Mouse (Mus musculus): ENCODE results near the gene Stard8.

DNA sequence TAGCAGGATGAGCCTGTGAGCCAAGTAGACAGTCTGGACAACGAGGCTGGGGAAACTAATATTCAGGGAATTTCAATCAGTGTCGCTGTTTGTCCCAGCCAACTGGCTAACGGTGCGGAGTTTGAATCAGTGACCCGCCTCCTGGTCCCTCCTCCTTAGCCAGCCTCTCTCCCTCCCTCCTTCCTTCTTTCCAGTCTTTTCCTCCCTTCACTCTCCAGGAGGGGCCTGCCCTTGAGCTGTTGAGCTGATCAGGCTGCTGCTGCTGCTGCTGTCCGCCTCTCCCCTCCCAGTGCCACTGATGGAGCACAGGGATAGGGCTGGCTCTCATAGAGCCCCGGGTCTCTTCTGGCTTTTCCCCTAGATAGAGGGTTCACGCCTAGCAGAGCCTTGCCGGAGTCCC lies at the start of gene Stard8:
- TF ChIP-seq CTCF (IDR thresholded peaks at IDR 0.05; ENCODE audit: borderline replicate concordance, insufficient read depth, low read depth, low read length) (no peak), POLR2A (IDR thresholded peaks at IDR 0.05; ENCODE audit: borderline replicate concordance, insufficient read depth, low read length) (no peak)
